Mouse (Mus musculus) thymus, adult 18-20 months (tissue): ENCODE data around the gene Otogl.

ENCODE experiments used
- DNase-seq, 2 experiments: peaks; one replicate each; pipeline ENCODE4 v3.0.0; 2022; ENCODE audit warnings: mixed read lengths in 2 of 2

The Otogl gene

GRCm38 (mm10) chr10:107912084-107912573 lies at the start of gene Otogl:
Gene Otogl, minus strand, starts transcription at chr10:107912134.
- no peak for DNase-seq

DNA sequence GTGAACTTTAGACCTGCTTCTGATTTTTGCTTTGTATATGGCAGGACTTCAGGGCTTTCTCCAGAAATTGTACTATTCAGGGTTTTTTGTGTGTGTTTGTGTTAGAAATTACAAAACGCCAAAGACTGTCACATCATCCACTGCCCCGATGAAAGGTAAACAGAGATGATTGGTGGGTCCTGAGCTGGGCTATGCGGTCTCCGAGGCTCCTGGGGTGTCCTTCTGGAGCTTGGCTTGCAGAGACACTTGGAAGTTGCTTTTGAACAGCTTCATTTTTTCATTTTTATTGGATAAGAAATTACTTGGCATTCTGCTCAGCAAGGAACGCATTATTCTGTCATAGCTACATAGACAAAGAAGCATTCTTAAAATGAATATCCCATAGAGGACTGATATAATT lies 44.7 kb upstream of the Otogl start:
- DNase-seq = no peak

DNA sequence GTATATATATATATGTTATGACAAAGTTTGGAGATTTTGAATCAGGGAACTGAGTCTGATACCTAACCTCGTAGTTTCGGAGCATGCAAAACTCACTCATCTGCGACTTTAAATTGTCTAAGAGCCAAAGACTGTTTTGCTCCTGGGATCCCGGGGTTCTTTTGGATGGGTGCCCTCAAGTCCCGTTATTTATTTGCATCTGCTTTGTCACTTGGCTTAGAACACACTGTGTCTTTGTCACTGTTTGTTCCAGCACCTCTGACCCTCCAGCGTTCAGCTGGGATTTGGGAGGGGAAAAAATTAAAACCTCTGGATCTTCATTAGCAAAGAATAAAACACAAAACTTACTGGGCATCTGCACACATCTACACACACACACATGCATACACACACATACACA lies 42.5 kb upstream of the Otogl start:
- no peak for DNase-seq

GRCm38 (mm10) chr10:107951596-107951995 lies 39.7 kb upstream of the Otogl start:
- DNase-seq = no peak

DNA sequence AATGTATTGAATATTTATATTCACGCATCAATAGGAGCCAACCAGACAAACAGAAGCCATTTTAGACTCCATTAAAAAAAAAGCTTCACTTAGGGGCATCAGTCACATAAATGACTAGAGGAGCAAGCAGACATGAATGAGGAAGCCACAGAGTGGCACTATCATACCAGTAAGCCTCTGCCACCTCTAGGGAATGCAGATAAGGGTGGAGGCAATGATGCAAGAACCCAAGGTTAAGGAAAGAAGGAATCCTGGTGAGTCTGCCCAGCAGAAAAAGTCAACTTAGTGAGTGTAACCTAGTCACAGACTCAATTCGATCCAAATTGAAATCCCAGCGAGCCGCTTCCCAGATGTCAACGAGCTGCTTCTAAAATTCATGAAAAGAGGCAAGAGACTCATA lies 38.0 kb upstream of the Otogl start:
- no peak for DNase-seq

- no peak for DNase-seq
These were observed 36.7 kb upstream of the Otogl start for GRCm38 (mm10) chr10:107948647-107949046.

- no peak for DNase-seq
These were observed 36.1 kb upstream of the Otogl start for GRCm38 (mm10) chr10:107948038-107948437.

DNA sequence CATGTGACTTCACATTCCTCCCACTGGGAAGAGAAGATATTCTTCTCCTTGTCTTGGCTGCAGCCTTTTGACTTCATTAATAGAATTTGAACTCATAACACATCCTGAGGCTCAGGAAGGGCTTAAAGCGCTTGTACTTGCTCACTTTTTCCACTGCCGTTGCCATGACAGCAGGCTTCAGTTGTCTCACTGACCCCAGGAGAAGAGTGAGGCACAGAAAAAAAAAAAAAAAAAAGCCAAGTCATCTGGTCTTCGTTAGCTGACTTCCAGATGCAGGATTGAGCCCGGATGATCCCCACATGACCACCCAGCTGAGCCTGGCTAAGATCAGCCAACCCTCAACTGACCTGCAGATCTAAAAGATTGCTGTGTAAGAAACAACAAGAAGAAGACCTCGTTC lies 34.4 kb upstream of the Otogl start:
- no peak for DNase-seq

GRCm38 (mm10) chr10:107943859-107944258 lies 31.9 kb upstream of the Otogl start:
- DNase-seq = no peak

- DNase-seq = no peak
These were observed 29.4 kb upstream of the Otogl start for GRCm38 (mm10) chr10:107941188-107941900.

GRCm38 (mm10) chr10:107940302-107940701 lies 28.4 kb upstream of the Otogl start:
- DNase-seq = no peak

DNA sequence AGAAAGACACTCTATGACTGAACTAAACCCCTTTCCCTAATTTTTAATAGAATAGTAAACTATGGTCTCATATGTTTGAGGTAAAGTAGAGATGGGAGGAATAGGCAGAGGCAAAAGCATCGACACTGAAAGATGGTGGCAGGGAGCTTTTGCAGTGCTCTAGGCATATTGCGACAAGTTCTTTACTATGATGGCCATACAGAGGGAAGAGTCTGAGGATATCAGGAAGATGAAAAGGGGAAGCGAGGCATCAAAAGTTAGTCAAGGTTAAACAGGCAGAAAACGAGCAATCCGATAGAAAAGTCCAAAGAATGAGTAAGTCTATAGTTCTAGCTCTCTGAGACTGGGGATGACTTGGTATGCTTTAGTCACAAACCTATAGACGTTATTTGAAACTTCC lies 27.9 kb upstream of the Otogl start:
- DNase-seq = no peak

- DNase-seq = no peak
These were observed 22.1 kb upstream of the Otogl start for GRCm38 (mm10) chr10:107934055-107934454.

DNA sequence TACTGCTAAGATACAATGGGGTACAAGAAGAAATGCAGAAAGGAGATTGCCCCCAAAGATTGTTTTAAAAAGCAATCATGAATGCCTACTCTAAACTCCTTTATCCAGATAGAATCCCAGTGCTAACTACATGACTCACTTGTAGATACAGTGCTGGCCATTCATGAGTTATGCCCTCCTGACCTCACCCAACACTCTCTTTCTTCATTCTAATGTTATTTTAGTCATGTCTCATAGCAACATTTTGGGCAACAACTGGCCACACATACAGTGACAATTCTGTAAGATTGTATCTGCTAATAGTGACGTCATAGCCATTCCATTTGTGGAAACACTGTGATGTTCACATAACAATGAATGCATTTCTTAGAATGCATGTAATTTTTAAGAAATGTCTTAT lies 21.6 kb upstream of the Otogl start:
- no peak for DNase-seq

DNA sequence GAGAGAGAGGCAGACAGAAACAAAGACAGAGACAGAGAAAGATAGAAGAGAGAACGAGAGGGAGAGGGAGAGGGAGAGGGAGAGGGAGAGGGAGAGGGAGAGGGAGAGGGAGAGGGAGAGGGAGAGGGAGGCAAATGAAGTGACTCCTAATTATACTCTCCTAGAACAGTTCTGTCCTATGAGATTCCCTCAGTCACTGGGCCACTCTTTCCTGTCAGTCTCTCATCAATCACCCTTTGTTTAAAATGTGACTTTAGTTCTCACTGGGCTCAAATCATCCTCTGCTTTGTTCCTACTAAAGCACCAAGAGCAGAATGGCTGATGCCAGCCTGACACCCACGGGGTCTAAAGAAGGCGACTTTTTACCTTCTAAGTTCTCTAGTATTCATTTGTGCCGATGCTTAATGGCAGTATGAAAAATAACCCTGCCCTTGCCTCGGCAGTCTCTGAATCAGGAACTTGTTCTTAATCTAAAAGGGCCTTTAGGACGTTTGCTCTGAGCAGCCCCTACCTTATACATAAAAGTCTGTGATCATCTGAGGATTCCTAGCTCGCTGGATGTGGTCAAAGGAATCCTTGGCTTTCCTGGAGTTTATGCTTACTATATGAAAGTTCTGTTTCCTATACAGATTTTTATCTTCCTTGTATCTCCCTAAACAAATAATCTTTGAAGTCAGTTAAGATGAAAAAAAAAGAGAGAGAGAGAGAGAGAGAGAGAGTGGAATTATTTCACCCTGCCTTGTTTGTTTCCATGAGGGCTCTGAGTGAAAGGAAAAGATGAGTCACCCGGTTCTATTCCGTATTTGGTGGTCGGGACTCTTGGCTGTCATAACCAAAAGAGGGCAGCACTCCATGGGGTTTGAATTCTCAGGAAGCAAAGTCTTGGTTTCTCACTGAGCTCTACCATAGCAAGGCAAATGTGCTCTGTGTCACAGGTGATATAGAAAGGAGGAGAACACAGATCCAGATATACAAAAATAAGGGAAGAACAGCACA lies 20.2 kb upstream of the Otogl start:
- DNase-seq = no peak

GRCm38 (mm10) chr10:107930471-107931021 lies 18.6 kb upstream of the Otogl start:
- no peak for DNase-seq

DNA sequence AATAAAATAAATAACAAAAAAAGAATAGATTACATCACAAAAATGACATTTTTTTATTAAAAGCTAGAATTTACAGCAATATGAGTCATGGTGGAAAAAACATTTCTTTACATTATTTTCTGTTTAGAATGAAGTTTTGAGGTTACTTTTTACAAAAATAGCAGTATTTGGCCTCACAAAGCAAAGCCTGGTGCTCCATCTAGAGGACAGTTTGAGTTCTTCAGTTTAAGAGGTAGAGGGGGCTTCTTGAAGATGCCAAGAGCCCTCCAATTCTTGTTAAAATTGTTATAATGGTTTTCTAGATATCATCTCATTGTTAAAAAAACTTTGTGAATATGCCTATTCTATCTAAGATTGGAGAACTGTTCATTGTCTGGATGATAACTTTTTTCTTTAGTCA lies 13.4 kb upstream of the Otogl start:
- DNase-seq = no peak

- DNase-seq = no peak
These were observed 11.9 kb upstream of the Otogl start for GRCm38 (mm10) chr10:107923860-107924259.

DNA sequence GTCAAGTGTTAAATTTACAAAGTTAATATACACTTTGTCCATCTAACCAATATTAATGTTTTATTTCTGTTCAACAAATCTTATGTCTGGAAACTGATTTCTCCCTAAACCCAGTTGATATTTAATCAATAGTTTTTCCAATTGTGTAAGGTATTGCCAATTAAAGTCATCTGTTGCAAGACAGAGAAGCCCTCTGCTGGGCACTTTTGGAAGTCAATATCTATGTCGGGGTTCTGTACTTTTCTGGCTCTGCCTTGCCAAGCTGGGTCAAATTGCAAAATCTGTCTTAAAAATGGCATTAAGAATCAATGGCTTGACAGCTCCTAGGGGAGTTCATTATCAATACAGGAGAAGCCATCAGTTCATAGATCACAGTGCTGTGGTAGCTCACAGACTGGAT lies 10.8 kb upstream of the Otogl start:
- DNase-seq = no peak

GRCm38 (mm10) chr10:107921549-107921948 lies 9.6 kb upstream of the Otogl start:
- DNase-seq = no peak

DNA sequence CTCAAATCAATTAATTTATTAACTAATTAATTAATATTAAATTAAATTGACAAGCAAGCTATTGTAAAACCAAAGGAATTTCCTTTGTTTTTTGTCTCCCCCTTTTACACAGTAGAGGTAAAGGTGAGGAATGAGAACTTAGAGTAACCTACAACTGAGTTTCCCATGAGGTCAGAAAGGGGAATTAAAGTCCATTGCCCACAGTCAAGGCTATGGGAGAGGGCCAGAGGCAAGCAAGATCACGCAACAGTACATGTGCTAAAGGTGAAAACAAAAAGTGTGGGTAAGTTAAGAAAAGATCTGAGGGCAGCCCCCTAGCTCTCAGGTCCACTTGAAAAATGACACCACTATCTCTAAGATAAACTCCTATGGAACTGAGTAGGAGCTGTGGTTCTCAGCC lies 9.2 kb upstream of the Otogl start:
- no peak for DNase-seq

DNA sequence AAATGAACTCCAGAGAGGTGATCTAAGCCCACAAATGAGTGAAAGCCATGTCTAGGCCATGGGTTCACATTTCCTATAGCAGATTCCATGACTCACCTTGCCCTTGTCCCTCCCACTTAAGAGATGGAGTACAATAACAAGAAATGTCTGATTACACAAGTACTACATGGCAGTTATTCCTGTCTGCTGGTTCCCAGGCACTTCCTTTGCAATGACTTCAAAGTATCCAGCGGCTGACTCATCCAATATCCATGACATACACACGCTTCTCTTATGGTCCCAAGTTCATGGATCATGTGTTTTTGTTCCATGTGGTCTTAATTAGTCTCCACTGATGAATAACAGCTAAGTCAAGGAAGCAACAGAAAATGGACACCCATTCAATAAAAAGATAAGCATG lies 1.1 kb upstream of the Otogl start:
- DNase-seq = no peak

GRCm38 (mm10) chr10:107906453-107906852 lies 5.5 kb downstream of the Otogl start:
- DNase-seq = no peak
